Mouse (Mus musculus) embryonic facial prominence, embryonic 14.5 days (tissue): ENCODE measurements at regions not wholly inside any gene's neighbourhood (a gene's known extent, or its start where the extent isn't known, plus 50 kb on each side); places are given as distances from the start of the nearest gene placed in this dataset.

ENCODE experiments used
- ATAC-seq: fragments of 200-750 bp; cut with Nextera tagmentation; 2 replicates; pipeline ENCODE4 v1.8.0; 2017; ENCODE audit warnings: low read depth, moderate number of reproducible peaks, moderate TSS enrichment
- DNase-seq: peaks from one replicate; pipeline ENCODE4 v3.0.0-alpha.2; 2015; ENCODE audit warnings: low spot score
- H3K27ac ChIP-seq: fragments of 300-500 bp; sonication (generic); replicated peaks from 2 replicates; pipeline ENCODE4 v1.5.1; 2014; ENCODE audit warnings: low read depth, mild to moderate bottlenecking, low read length, moderate library complexity
- H3K27me3 ChIP-seq: fragments of 300-500 bp; sonication (generic); replicated peaks from 2 replicates; pipeline ENCODE4 v1.6.1; 2014; ENCODE audit warnings: low read length; ENCODE audit not compliant: control insufficient read depth, insufficient read depth
- H3K36me3 ChIP-seq: fragments of 300-500 bp; sonication (generic); 2 replicates; pipeline ENCODE4 v1.6.1; 2014; ENCODE audit warnings: low read length, mixed read lengths; ENCODE audit not compliant: control insufficient read depth, insufficient read depth
- H3K4me1 ChIP-seq: fragments of 300-500 bp; sonication (generic); 2 replicates; pipeline ENCODE4 v1.6.1; 2014; ENCODE audit warnings: antibody characterized with exemption, low read length; ENCODE audit not compliant: control insufficient read depth, insufficient read depth
- H3K4me2 ChIP-seq: fragments of 300-500 bp; sonication (generic); 2 replicates; pipeline ENCODE4 v1.6.1; 2014; ENCODE audit warnings: low read depth, mild to moderate bottlenecking, low read length, moderate library complexity, mixed read lengths
- H3K4me3 ChIP-seq: fragments of 300-500 bp; sonication (generic); 2 replicates; pipeline ENCODE4 v1.5.1; 2014; ENCODE audit warnings: low read depth, mild to moderate bottlenecking, low read length
- H3K9ac ChIP-seq: fragments of 300-500 bp; sonication (generic); 2 replicates; pipeline ENCODE4 v1.6.1; 2014; ENCODE audit warnings: low read depth, mild to moderate bottlenecking, low read length, moderate library complexity, mixed read lengths
- H3K9me3 ChIP-seq: fragments of 300-500 bp; sonication (generic); 2 replicates; pipeline ENCODE4 v1.6.1; 2016; ENCODE audit warnings: low read length; ENCODE audit not compliant: control insufficient read depth
- WGBS: fragments of 180-500 bp; shearing (Covaris S2); extraction: QIAGEN DNeasy Blood & Tissue Kit; methylation state at CpG from one replicate; pipeline ENCODE4 v1.1.7; 2014; 5-methylcytosine and 5-hydroxymethylcytosine counted together

GRCm38 (mm10) chr13:72131341-72131740, 167.8 kb upstream of the Irx1 start:
- Histone ChIP-seq H3K27ac (no peak overlapping the region), H3K4me2 (no peak overlapping the region), H3K36me3 (no peaks in the 10 kb centered on the region), H3K4me1 (0 out of 2 replicates have a peak, but pooled peaks cover 6% of the 10 kb centered on the region), H3K4me3 (no peak overlapping the region), H3K9ac (no peak overlapping the region), H3K9me3 (no peaks in the 10 kb centered on the region), H3K27me3 (no peaks in the 10 kb centered on the region)
- ATAC-seq (no peak), DNase-seq (no peak)
- 91% methylated on average over 2 of the region's 2 CpGs for WGBS

GRCm38 (mm10) chr13:72134101-72134768, 170.7 kb upstream of the Irx1 start:
- Histone ChIP-seq H3K4me3 (no peak overlapping the region), H3K9me3 (no peaks in the 10 kb centered on the region), H3K9ac (no peak overlapping the region), H3K27ac (no peak overlapping the region), H3K4me2 (no peak overlapping the region), H3K27me3 (no peaks in the 10 kb centered on the region), H3K4me1 (0 out of 2 replicates have a peak, but pooled peaks cover 6% of the 10 kb centered on the region), H3K36me3 (no peaks in the 10 kb centered on the region)
- WGBS: 58% methylated on average over 8 of the region's 8 CpGs
- ATAC-seq (no peak), DNase-seq (peak; percentile 38)

- WGBS: 41% methylated on average over 2 of the region's 2 CpGs
- H3K9ac ChIP-seq: no peak overlapping the region
- DNase-seq: peak; percentile 71
- no peaks in the 10 kb centered on the region; the same call in 1 of the 2 replicates for H3K27me3 ChIP-seq
- ATAC-seq: no peak
- H3K4me3 ChIP-seq: no peak overlapping the region
- H3K4me2 ChIP-seq: no peak overlapping the region
- no peaks in the 10 kb centered on the region; the same call in 1 of the 2 replicates for H3K4me1 ChIP-seq
- H3K9me3 ChIP-seq: no peaks in the 10 kb centered on the region
- H3K36me3 ChIP-seq: no peaks in the 10 kb centered on the region
- H3K27ac ChIP-seq: no peak overlapping the region
These were observed 202.7 kb upstream of the Irx1 start for GRCm38 (mm10) chr13:72166225-72166624.

- WGBS: 62% methylated on average over 2 of the region's 2 CpGs
- H3K9me3 ChIP-seq: no peaks in the 10 kb centered on the region
- no peaks in the 10 kb centered on the region; the same call in 1 of the 2 replicates for H3K4me1 ChIP-seq
- no peak overlapping the region for H3K9ac ChIP-seq
- H3K4me3 ChIP-seq: no peak overlapping the region
- H3K27ac ChIP-seq: no peak overlapping the region
- ATAC-seq (no peak), DNase-seq (no peak)
- no peak overlapping the region for H3K4me2 ChIP-seq
- H3K36me3 ChIP-seq: no peaks in the 10 kb centered on the region
- no peaks in the 10 kb centered on the region; the same call in 1 of the 2 replicates for H3K27me3 ChIP-seq
These were observed 203.9 kb upstream of the Irx1 start for GRCm38 (mm10) chr13:72167434-72167833.

- Histone ChIP-seq H3K4me1 (no peaks in the 10 kb centered on the region), H3K27ac (no peak overlapping the region), H3K4me3 (no peak overlapping the region), H3K9ac (no peak overlapping the region), H3K9me3 (no peaks in the 10 kb centered on the region), H3K27me3 (no peaks in the 10 kb centered on the region), H3K36me3 (no peaks in the 10 kb centered on the region), H3K4me2 (no peak overlapping the region)
- WGBS: 80% methylated on average over 3 of the region's 3 CpGs
- no peak for DNase-seq
- ATAC-seq: no peak
These were observed 220.1 kb upstream of the Irx1 start for GRCm38 (mm10) chr13:72183636-72184035.

- peak; percentile 44; the same call in 1 of the 2 replicates for ATAC-seq
- peak; percentile 82 for DNase-seq
- Histone ChIP-seq H3K4me2 (peak overlapping the region; percentile 5; the same call in 1 of the 2 replicates), H3K4me1 (no peaks in the 10 kb centered on the region), H3K27ac (no peak overlapping the region), H3K4me3 (no peak overlapping the region), H3K36me3 (no peaks in the 10 kb centered on the region), H3K9me3 (no peaks in the 10 kb centered on the region), H3K9ac (no peak overlapping the region), H3K27me3 (no peaks in the 10 kb centered on the region)
- WGBS: 29% methylated on average over 15 of the region's 15 CpGs
These were observed 220.8 kb upstream of the Irx1 start for GRCm38 (mm10) chr13:72184116-72184845.

- H3K9ac ChIP-seq: no peak overlapping the region
- no peak overlapping the region for H3K4me2 ChIP-seq
- ATAC-seq (0 out of 2 replicates have a peak, but pooled peaks have one; percentile 22), DNase-seq (no peak)
- no peak overlapping the region for H3K4me3 ChIP-seq
- no peaks in the 10 kb centered on the region for H3K4me1 ChIP-seq
- H3K27ac ChIP-seq: no peak overlapping the region
- no peaks in the 10 kb centered on the region for H3K27me3 ChIP-seq
- 71% methylated on average over 3 of the region's 3 CpGs for WGBS
- no peaks in the 10 kb centered on the region for H3K36me3 ChIP-seq
- H3K9me3 ChIP-seq: no peaks in the 10 kb centered on the region
These were observed 221.3 kb upstream of the Irx1 start for GRCm38 (mm10) chr13:72184846-72185118.

- 89% methylated on average over 2 of the region's 2 CpGs for WGBS
- H3K27me3 ChIP-seq: no peaks in the 10 kb centered on the region
- H3K36me3 ChIP-seq: no peaks in the 10 kb centered on the region
- H3K9me3 ChIP-seq: no peaks in the 10 kb centered on the region
- H3K4me1 ChIP-seq: no peaks in the 10 kb centered on the region
- H3K4me3 ChIP-seq: no peak overlapping the region
- H3K9ac ChIP-seq: no peak overlapping the region
- DNase-seq (no peak), ATAC-seq (no peak)
- H3K27ac ChIP-seq: no peak overlapping the region
- H3K4me2 ChIP-seq: no peak overlapping the region
These were observed 232.4 kb upstream of the Irx1 start for GRCm38 (mm10) chr13:72195881-72196280.
